Mouse (Mus musculus) liver, adult 2 months (tissue): ENCODE results near the gene Dnm3.

Experiments used
- CTCF ChIP-seq: fragments of 200-500 bp; IDR thresholded peaks from 2 replicates; pipeline ENCODE4 v1.5.1; 2011; ENCODE audit warnings: low read depth, low read length, control low read depth
- POLR2A ChIP-seq: fragments of 200-500 bp; IDR thresholded peaks from 2 replicates; pipeline ENCODE4 v1.6.1; 2011; ENCODE audit warnings: low read length, control low read depth; ENCODE audit not compliant: insufficient read depth; ENCODE audit errors: extremely low read depth

- TF ChIP-seq POLR2A (no peak), CTCF (no peak)
These were observed 37.3 kb upstream of the Dnm3 start for GRCm38 (mm10) chr1:162515116-162515515.
